Mouse (Mus musculus) bone marrow, adult 2 months (tissue): ENCODE results near the gene Clec9a. TPM values are rescaled to one million over a fixed set of nuclear protein-coding genes. Genes with fewer than 3 reads are reported as not detected.

Source experiments
- H3K27ac ChIP-seq: fragments of 200-500 bp; 2 replicates; pipeline ENCODE4 v1.5.1; 2012; ENCODE audit warnings: low read depth, mild to moderate bottlenecking, control low read depth, inconsistent platforms, low read length; ENCODE audit not compliant: control insufficient read depth, poor library complexity, insufficient read depth
- H3K4me1 ChIP-seq: fragments of 200-500 bp; 2 replicates; pipeline ENCODE4 v1.6.1; 2011; ENCODE audit warnings: low read length; ENCODE audit not compliant: control insufficient read depth, insufficient read depth
- H3K4me3 ChIP-seq: fragments of 200-500 bp; replicated peaks from 2 replicates; pipeline ENCODE3; 2011; ENCODE audit warnings: mild to moderate bottlenecking, low read depth, low read length, control low read depth; ENCODE audit not compliant: control insufficient read depth
- CTCF ChIP-seq: fragments of 200-500 bp; IDR thresholded peaks from 2 replicates; pipeline ENCODE4 v1.5.1; 2011; ENCODE audit warnings: low read length, control low read depth; ENCODE audit not compliant: control insufficient read depth, insufficient read depth
- POLR2A ChIP-seq: fragments of 200-500 bp; IDR thresholded peaks from 2 replicates; pipeline ENCODE4 v1.6.1; 2011; ENCODE audit warnings: low read depth, mild to moderate bottlenecking, control low read depth, low read length, borderline replicate concordance; ENCODE audit not compliant: control insufficient read depth
- WGBS: fragments of 180-500 bp; shearing (Covaris S2); methylation state at CpG from one replicate; pipeline ENCODE4 v1.1.7; 2018; 5-methylcytosine and 5-hydroxymethylcytosine counted together
- polyA plus RNA-seq: library from polyadenylated mRNA; stranded (reverse); fragments of >200 nt; gene quantifications from 2 replicates; pipeline ENCODE4 v1.2.4, GENCODE M21; 2011; ENCODE audit warnings: low replicate concordance; ENCODE audit not compliant: missing spikeins, insufficient read depth, insufficient read length

Clec9a gene
- polyA plus RNA-seq: 3.7 and 19.0 TPM in 2 replicates

- Histone ChIP-seq H3K4me3 (no peak within 1 kb of the TSS), H3K4me1 (no peaks in the 10 kb centered on the region; the same call in 1 of the 2 replicates), H3K27ac (no peak within 1 kb of the TSS)
- 71% methylated on average over 2 of the region's 2 CpGs for WGBS
- TF ChIP-seq POLR2A (no peak), CTCF (no peak)
Observed at GRCm38 (mm10) chr6:129408562-129408961, at the start of gene Clec9a. Gene Clec9a, plus strand, starts transcription at chr6:129408862.

- 52% methylated on average over 2 of the region's 2 CpGs for WGBS
- H3K4me1 ChIP-seq: peaks cover 2% of the 10 kb centered on the region; the same call in 1 of the 2 replicates
- TF ChIP-seq POLR2A (no peak), CTCF (no peak)
- no peak overlapping the region for H3K27ac ChIP-seq
- no peak overlapping the region for H3K4me3 ChIP-seq
Observed at GRCm38 (mm10) chr6:129359515-129359914, 49.1 kb upstream of the Clec9a start.

- no peak overlapping the region for H3K4me3 ChIP-seq
- H3K4me1 ChIP-seq: peaks cover 2% of the 10 kb centered on the region; the same call in 1 of the 2 replicates
- WGBS: 43% methylated on average over 1 of the region's 1 CpGs
- TF ChIP-seq POLR2A (no peak), CTCF (no peak)
- H3K27ac ChIP-seq: no peak overlapping the region; the same call in 1 of the 2 replicates
Observed at GRCm38 (mm10) chr6:129363942-129364341, 44.7 kb upstream of the Clec9a start.

GRCm38 (mm10) chr6:129365959-129366359, 42.7 kb upstream of the Clec9a start:
- 5% methylated on average over 6 of the region's 6 CpGs for WGBS
- no peak overlapping the region for H3K4me3 ChIP-seq
- H3K4me1 ChIP-seq: peaks cover 2% of the 10 kb centered on the region; the same call in 1 of the 2 replicates
- TF ChIP-seq CTCF (peak; percentile 36), POLR2A (no peak)
- H3K27ac ChIP-seq: no peak overlapping the region

- 56% methylated on average over 7 of the region's 7 CpGs for WGBS
- no peaks in the 10 kb centered on the region; the same call in 1 of the 2 replicates for H3K4me1 ChIP-seq
- no peak for TF ChIP-seq CTCF
- TF ChIP-seq POLR2A: no peak
- no peak overlapping the region for H3K27ac ChIP-seq
- H3K4me3 ChIP-seq: no peak overlapping the region
Observed at GRCm38 (mm10) chr6:129369374-129370132, 39.1 kb upstream of the Clec9a start.

- 2% methylated on average over 2 of the region's 2 CpGs for WGBS
- H3K27ac ChIP-seq: no peak overlapping the region
Observed at GRCm38 (mm10) chr6:129374937-129375471, 33.7 kb upstream of the Clec9a start.

GRCm38 (mm10) chr6:129380454-129380853, 28.2 kb upstream of the Clec9a start:
- 82% methylated on average over 4 of the region's 4 CpGs for WGBS

More at GRCm38 (mm10) chr6:129374937-129375471, 33.7 kb upstream of the Clec9a start:
- TF ChIP-seq CTCF: no peak
- Histone ChIP-seq H3K4me1 (no peaks in the 10 kb centered on the region; the same call in 1 of the 2 replicates), H3K4me3 (no peak overlapping the region)

GRCm38 (mm10) chr6:129381736-129382135, 26.9 kb upstream of the Clec9a start:
- no peak overlapping the region for H3K27ac ChIP-seq
- TF ChIP-seq CTCF (no peak), POLR2A (no peak)
- no peak overlapping the region for H3K4me3 ChIP-seq
- no peaks in the 10 kb centered on the region; the same call in 1 of the 2 replicates for H3K4me1 ChIP-seq
- WGBS: 69% methylated on average over 1 of the region's 1 CpGs

More at GRCm38 (mm10) chr6:129380454-129380853, 28.2 kb upstream of the Clec9a start:
- TF ChIP-seq POLR2A (no peak), CTCF (no peak)
- Histone ChIP-seq H3K27ac (no peak overlapping the region), H3K4me1 (no peaks in the 10 kb centered on the region; the same call in 1 of the 2 replicates), H3K4me3 (no peak overlapping the region)

- TF ChIP-seq POLR2A (no peak), CTCF (no peak)
- H3K4me3 ChIP-seq: no peak overlapping the region
- no peak overlapping the region for H3K27ac ChIP-seq
- H3K4me1 ChIP-seq: no peaks in the 10 kb centered on the region; the same call in 1 of the 2 replicates
- WGBS: 72% methylated on average over 3 of the region's 3 CpGs
Observed at GRCm38 (mm10) chr6:129383466-129383865, 25.2 kb upstream of the Clec9a start.
